Mouse (Mus musculus) CD4-positive naive resting alpha-beta T cell, adult 57 days (primary cell): ENCODE results near the gene Vmn1r43. TPM values are rescaled to one million over a fixed set of nuclear protein-coding genes. Genes with fewer than 3 reads are reported as not detected.

Experiments used
- total RNA-seq: library from RNA; stranded (reverse); gene quantifications from one replicate; pipeline ENCODE4 v1.2.4, GENCODE M21; 2023

Vmn1r43 gene
- not detected for total RNA-seq

DNA sequence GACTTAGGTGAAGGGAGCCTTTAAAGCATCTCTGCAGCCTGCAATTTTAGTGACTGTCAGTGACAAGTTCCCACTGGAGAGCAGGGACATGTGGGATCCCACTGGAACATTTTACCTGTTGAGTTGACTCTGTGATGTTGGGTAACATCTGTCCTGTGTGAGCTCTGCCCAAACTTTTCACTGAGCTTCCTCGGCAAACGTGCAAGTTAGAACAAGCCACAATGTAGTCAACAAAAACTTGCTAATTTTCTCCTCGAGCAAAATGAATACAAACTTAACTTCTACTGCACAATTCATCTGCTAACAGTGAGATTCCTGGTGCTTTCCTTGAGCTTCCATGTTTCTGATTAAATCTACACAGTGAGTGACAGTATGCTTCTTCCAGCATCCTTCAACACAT is at the start of gene Vmn1r43, which contains the start of gene Vmn1r42:
Vmn1r43 (minus strand) TSS at position 101 of the 400 bp plus-strand sequence.
Vmn1r42 (minus strand) TSS at position 101 of the 400 bp plus-strand sequence.

DNA sequence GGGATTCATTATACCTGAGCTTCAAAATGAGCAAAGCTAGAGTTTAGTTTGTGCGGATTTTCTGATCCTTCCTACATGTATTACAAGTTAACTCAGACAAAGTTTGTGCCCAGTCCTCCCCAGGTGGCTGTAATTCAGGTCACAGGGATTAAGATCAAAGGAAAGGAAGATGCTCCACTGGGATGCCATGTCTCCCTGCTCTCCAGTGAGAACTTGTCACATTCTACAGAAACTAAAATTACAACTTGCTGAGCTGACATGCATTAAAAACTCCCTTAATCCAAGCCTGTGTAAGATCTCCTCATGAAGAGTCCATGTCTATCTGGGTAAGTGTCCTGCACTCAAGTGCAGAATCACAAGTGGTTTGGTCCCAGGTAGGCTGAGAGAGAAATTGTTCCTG is 7.1 kb upstream of the Vmn1r43 start, which contains the start of gene Vmn1r44:
Vmn1r44 (plus strand) TSS at position 301 of the 400 bp plus-strand sequence.

Other genes with a start within 250 kb of the Vmn1r43 start
- gene Txnrd3, start 232.4 kb downstream of the Vmn1r43 start, total RNA-seq, result 4.1 TPM
- not detected for gene Vmn1r40, start 168.9 kb downstream of the Vmn1r43 start, total RNA-seq
- gene Vmn1r41, start 135.6 kb downstream of the Vmn1r43 start, total RNA-seq, result not detected
- gene Vmn1r42, start within 50 bp of the Vmn1r43 start, total RNA-seq, result not detected
- not detected for gene Vmn1r44, start 7.2 kb upstream of the Vmn1r43 start, total RNA-seq
- not detected for gene Vmn1r45, start 64.2 kb upstream of the Vmn1r43 start, total RNA-seq
- gene Vmn1r46, start 92.9 kb upstream of the Vmn1r43 start, total RNA-seq, result not detected
- gene Vmn1r47, start 139.7 kb upstream of the Vmn1r43 start, total RNA-seq, result not detected
- gene Vmn1r48, start 160.4 kb upstream of the Vmn1r43 start, total RNA-seq, result not detected
- gene Vmn1r49, start 202.1 kb upstream of the Vmn1r43 start, total RNA-seq, result not detected
- gene Vmn1r50, start 225.0 kb upstream of the Vmn1r43 start, total RNA-seq, result not detected
- not detected for gene Vmn1r51, start 246.2 kb upstream of the Vmn1r43 start, total RNA-seq